Mouse (Mus musculus) WW6 (cell line): Measurements from ENCODE around the gene Chd4.

ENCODE experiments used
- DNase-seq: peaks from one replicate; pipeline ENCODE4 v3.0.0-alpha.2; 2013; ENCODE audit warnings: low read depth, low spot score

The Chd4 gene

DNA sequence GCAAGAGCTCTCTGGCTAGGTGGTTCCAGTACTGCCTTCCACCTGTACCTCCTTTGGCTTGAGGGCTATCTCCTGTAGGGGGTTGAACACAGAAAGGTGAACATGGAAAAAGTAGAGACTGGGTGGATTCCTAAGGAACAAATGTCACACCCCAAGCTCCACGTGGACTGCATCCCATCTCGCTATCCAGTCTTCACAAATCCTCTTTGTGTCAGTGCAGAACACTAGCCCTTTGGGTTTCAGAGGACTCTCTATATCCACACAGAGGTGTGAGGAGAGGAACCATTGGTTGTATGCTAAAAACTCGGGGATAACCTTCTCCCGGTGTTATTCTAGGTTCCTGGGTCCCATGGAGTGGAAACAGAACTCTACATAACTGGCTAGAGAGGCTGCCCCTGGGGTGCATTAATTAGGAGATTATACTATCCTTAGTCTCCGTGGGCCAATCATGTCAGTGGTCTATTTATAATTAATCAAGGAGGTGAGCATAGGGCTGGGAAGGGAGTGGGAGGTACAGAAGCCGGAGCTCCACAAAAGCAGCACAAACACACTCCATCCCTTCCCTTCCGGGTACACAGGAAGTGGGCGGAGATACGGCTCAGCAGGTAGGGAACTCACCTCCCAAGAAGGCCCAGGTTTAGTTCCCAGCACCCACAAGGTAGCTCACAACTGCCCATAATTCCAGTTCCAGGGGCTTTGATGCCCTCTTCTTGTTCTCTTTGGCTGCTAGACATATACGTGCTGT is 5.3 kb upstream of the Chd4 start:
- no peak for DNase-seq

DNA sequence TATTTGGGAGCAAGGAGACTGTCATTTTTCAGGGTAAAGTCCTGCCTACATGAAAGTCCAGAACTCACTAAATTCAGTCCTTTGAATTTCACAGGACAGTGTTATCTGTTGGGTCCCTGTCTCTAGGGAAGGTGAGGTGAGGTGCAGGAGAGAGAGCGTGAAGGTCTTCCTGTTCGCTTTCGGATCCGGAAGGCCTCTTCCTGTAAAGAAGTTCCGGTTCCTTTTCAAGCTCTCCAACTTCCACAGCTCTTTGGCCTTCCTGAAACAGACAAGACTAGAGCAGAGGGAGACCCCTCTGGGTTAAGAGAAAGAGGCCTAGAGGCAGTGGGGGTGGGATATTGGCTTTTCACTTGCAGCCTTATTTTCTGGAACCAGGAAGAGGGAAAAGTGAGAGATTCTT is 3.4 kb upstream of the Chd4 start:
- DNase-seq = no peak

DNA sequence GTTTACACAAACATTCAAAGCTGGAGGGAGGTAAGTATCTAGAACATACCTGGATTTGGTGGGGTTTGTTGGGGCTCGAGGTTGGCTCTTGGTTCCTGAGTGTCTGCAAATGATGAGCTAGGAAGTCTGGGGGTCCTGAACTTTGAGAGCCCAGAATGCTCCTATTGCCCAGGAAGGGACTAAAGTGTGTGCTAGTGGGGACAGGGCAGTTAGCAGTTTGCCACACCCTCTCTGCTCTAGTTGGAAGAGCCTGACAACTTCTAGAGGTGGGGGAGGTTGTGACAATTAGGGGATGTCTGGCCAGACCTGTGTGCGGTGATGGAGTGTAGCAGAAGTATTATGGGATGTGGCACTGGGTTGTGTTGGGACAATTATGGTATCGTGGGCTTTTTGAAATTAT is 938 bp upstream of the Chd4 start:
- DNase-seq = no peak

DNA sequence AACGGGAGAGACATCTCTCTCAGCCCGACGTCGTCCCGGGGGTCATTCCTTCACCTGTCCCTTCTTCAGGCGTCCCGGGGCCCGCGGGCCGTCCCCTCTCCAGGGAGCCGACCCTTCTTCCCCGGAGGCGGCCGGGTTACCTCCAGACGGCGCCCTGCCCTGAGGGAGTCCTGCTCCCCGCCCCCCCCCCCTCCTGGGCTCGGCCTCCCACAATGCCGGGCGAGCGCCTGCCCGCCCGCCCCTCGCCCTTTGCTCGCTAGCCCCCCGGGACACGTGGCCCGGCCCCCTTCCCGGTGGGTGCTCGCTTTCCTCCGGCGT is 457 bp downstream of the Chd4 start:
- no peak for DNase-seq

DNA sequence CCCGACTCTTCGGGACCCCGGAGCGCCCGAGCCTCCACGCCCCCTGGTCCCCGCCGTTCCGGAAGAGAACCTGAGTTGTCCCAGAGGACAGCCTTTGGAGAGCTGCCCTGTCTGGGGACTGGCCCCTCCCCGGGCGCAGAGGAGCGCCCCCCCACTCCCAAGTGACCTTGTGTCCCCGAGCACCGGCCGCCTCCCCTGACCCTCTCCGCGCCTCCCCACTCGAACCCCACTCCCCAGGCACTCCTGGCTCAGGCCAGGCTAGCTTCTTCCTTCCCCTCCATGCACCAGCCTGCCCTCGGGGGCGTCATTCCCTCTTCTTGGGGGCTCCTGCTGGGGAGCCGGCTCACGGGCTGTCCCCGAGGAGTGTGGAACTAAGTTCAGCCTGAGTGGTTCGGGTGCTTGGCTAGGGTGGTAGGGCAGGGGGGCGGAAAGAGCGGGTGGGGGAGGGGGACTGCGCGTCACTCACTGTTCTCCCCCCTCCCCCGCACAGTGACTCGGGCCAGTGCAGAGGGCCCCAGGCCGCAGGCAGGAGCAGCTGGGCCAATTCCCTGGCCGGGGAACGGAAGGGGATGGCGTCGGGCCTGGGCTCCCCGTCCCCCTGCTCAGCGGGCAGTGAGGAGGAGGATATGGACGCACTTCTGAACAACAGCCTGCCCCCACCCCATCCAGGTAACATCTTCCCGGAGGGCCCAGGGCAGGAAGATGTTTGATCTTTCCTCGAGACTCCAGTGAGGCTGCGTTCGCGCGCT is 990 bp downstream of the Chd4 start:
- DNase-seq = no peak

DNA sequence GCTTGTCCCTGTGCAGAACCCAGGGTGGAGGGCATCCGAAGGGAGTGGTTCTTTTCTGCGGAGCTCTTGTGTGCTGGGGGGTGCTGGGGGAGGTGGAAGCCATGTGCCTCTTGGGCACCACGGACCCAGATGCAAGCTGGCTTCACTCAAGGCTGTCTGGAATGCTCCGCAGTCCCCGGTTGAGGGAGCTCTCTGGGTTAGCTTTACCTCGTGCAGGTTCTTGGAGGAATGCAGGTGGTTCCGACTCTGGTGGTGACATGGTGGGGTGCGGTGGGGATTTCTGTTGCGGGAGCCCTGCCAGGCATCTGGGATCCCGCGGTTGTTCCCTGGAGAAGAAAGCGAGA is 1.5 kb downstream of the Chd4 start:
- DNase-seq = no peak

DNA sequence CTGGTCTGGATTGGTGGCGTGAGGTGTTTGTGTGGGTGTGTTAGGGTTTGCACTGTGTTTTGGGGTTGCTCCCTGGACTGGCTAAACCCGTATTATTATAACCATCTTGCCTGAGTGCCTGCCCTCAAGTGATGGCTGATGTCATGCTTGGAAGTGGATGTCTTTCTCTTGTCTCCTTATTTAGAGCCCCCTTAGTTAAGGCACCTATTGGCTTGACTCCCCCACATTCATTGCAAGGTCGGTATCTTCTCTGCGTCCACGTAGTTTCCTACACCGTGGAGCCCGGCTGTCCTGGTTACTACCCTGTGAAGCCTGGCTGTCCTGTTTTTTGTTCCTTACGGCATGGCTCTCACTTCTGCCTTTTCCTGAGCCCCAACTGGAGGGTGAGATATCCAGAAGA is 2.2 kb downstream of the Chd4 start:
- DNase-seq = no peak

DNA sequence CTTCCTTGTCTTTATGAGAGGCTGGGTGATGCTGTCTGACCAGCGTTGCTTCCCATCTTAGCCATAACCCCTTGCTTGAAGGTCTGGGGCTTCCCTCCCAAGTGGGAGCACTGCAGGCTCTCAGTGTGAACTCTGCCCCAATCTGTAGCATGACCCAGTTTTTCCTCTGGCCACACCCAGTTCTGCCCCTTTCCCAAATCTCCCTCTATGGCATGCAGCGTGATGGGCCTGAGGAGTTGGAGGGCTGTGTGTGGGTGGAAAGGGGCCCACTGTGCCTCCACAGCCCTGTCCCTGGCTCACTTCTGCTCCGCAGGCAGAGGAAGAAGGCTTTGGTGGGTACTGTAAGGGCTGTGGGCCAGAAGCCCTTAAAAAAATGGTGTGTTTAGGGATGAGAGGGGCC is 2.7 kb downstream of the Chd4 start:
- no peak for DNase-seq

DNA sequence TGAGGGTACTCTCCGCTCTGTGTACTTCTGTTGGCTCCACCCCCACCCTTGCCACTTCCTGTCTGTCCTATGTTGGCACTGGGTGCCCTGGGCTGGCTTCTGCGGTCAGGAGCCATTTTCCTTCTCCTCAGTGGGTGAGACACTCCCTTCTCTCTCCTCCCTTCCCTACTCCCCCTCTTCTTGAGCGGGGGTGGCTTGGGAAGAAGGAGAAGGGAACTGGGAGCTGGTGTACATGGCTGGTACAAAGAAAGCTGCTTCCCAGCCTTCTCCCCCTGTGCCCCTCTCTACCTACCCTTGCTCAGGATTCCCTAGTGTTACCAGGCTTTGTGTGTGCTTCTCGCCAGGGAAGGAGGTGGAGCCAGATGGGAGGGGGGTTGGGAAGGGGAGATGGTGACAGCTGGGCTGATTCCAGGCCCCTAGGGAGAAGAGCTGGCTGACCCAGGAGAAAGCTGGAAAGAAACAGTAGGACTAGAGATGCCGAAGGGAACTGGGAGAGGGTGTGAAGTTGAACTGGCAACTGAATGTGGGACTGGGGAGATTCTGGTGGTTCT is 3.7 kb downstream of the Chd4 start:
- DNase-seq = no peak

DNA sequence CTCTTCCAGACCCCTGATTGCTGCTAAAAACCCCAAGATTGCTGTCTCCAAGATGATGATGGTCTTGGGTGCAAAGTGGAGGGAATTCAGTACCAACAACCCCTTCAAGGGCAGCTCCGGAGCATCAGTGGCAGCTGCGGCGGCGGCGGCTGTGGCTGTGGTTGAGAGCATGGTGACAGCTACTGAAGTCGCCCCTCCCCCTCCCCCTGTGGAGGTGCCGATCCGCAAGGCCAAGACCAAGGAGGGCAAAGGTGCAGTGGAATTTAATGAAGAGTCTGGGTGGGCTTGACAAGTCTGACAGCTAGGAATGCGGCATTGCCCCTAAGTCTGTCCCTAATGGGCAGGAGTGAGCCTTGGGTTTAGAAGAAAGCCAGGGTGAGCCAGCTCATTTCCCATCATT is 5.7 kb downstream of the Chd4 start:
- no peak for DNase-seq

DNA sequence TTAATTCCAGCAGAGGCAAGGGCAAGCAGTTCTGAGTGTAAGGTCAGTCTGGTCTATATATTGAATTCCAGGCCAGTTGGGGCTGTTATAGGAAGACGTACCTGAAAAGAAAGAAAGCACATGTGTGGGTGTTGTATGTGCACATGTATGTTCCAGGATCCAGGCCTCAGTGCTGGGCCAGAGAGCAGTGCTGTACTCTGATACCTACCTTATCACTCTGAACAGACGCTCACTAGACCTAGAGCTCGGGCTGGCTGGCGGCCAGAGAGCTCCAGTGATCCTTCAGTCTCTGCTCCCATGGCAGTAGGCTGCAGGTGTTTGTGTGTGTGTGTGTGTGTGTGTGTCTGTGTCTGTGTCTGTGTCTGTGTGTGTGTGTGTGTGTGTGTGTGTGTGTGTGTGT is 8.4 kb downstream of the Chd4 start:
- DNase-seq = no peak

DNA sequence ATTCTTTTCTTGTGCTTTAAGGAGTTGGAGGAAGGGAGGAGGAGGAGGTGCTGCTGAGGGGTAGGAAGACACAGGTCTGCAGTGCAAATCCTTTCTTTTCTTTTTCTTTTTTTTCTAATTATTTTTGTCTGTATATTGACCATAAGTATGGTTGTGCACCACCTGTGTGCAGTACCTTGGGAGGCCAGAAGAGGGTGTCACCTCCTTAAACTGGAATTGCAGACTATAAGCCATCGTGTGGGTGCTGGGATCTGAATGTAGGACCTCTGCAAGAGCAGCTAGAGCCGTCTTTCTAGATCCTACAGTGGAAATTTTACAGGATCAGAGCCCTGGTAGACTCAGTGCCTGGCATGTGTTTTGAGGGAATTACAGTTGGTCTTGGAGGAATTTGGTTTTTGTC is 11.9 kb downstream of the Chd4 start:
- no peak for DNase-seq

DNA sequence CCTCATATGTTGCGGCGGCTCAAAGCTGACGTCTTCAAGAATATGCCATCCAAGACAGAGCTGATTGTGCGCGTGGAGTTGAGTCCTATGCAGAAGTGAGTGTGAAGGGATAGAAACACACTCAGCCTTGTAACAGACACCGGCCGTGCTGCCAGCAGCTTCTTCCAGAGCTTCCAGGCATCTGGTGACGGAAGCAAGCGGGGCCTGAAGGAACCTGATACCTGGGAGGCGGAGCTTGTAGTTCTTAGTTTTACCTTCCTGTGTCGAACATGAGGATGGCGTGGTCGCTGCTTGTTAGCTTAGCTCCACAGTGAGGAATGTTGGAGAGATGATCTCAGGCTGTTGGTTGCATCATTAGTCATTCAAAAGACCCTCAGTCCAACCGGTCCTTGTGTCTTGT is 13.6 kb downstream of the Chd4 start:
- DNase-seq = no peak

DNA sequence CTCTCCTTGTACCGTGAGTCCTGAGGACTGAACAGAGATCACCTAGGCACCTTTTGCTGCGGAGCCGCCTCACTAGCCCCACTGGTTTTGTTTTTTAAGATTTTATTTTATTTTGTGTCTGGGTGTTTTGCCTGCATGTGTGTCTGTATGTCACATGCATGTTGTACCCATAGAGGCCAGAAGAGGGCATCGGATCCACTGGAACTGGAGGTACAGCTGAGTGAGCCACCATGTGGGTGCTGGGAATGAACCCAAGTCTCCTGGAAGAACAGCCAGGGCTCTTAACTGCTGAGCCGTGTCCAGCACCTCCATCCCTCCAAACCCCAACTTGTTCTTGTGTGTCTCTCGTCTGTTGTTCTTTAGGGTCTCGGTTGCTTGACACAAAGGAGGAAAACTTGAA is 15.1 kb downstream of the Chd4 start:
- no peak for DNase-seq

DNA sequence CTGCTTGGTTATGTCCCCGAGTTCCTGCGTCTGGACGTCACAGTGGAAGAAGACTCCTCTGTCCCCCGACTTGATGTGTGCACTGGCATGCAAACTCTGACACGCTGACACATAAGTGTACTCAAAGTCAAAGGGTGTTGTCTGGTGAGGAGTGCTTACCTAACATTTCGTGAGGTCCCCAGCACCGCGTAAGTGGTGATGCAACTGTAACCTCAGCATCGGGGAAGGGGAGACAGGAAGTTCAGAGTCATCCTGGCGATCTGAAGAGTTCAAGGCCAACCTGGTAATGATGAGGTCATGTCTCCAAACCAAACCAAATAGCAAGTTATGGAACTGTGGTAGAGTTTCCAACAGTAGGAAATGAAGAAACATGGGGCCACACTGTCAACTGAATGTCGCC is 16.8 kb downstream of the Chd4 start:
- DNase-seq = no peak

DNA sequence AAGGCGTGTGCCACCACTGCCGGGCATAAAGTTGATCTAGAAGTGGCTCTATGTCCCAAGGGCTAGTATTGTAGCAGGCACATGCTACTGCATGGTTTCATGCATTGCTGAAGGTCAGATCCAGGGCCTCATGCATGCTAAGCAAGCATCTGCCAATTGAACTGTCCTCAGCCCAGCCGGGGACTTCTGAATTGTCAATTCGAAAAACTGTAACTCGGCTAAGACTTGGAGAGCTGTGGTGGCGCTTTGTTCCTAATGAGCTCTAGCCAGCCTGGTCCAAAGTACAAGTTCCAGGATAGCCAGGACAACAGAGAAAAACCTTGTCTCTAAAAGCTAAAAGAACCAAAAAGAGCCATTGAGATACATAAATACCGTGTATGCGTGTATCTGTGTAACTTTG is 23.6 kb downstream of the Chd4 start:
- DNase-seq = no peak

DNA sequence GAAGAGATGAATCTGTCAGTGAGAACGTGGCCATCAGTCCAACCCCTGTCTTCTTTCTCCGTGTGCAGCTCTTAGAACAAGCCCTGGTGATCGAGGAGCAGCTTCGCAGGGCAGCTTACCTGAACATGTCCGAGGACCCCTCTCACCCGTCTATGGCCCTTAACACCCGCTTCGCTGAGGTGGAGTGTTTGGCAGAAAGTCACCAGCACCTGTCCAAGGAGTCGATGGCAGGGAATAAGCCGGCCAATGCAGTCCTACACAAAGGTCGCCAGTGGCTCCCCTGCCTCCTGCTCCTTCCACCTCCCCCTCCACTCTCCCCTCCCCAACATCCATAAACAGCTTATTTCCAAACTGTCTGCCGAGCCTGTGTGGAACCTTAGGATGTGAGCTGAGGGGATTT is 32.9 kb downstream of the Chd4 start:
- DNase-seq = no peak

DNA sequence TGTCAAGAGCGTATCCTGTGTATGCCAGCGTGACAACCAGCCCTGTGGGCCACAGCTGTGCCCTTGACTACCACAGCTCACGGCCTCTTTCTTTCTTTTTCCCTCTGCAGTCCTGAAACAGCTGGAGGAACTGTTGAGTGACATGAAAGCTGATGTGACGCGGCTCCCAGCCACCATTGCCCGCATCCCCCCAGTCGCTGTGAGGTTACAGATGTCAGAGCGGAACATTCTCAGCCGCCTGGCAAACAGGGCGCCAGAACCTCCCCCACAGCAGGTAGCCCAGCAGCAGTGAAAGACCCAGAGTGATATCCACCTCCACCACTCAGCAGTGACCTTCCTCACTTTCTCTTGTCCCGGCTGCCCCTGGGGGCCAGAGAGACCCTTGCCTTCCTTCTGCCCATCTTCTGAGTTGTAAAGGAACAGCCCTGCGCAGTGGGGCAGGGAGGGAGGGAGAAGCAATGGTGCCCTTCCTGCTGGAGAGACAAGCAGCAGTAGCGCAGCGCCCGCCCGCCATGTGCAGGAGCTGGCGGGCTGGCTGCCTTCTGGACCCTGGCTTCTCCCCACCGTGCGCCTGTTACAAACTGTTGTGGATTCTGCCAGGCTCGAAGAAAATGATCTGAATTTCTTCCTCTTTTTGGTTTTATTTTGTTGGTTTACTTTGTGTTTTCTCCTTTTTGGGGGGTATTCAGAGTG is 34.1 kb downstream of the Chd4 start:
- DNase-seq = no peak

DNA sequence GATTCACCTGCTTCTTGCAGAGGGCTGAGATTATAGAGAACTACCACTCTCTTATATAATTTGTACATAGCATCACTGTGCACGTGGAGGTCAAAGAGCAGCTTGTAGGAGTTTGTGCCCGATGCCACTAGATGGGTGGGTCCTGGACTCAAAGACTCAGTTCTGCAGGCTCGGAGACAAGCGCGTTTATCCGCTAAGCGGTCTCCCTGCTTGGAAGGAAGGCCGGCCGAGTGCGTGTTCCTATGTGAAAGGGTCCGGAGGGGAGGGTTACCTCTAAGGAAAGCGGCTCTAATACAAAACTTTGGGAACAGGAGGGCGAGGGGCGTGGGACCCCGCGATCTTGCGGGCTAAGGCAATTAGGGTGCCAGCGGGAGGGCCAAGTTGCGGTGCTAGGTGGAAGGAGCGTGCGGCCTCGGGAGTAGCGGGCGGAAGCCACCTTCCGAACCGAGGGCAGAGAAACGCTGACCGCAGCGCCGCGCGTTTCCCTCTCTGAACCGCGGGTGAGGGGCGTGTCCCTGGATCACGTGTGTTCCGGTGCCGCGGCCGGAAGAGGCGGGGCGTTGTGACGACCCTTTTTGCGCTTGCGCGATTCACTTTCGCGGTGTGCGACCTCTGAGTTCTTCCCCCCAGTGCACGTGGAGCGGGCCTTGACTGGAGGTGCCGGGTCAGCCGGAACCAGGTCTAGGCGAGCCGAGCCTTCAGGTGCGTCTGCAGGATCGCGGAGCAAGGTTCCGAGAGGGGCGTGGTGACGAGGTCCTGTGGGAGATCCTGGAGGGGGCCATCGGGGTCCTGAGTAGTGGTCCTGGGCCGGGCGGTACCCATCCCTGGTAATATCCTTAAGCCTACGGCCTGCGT is 35.7 kb downstream of the Chd4 start, which contains the start of gene Nop2:
Nop2 (plus strand) TSS at position 608 of the 855 bp plus-strand sequence.
- peak; percentile 98 for DNase-seq

DNA sequence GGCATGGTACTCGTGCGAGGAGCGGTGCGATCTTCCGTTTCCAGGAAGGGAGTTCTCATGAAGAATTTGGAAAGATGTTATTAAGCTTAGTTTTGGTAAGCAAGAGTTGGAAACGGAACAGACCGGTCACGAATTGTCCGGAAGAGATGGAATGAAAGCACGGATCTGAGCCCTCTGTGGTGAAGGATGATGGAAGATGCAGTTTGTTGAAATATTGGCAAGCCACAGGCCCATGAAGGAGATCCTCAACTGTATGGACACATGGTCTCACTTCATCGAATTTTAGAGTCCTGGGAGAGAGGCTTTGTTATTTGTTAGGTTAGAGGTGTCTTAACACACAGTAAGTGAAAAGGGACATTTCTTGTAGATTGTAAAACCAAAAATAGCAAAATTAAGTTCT is 36.7 kb downstream of the Chd4 start:
- DNase-seq = no peak

DNA sequence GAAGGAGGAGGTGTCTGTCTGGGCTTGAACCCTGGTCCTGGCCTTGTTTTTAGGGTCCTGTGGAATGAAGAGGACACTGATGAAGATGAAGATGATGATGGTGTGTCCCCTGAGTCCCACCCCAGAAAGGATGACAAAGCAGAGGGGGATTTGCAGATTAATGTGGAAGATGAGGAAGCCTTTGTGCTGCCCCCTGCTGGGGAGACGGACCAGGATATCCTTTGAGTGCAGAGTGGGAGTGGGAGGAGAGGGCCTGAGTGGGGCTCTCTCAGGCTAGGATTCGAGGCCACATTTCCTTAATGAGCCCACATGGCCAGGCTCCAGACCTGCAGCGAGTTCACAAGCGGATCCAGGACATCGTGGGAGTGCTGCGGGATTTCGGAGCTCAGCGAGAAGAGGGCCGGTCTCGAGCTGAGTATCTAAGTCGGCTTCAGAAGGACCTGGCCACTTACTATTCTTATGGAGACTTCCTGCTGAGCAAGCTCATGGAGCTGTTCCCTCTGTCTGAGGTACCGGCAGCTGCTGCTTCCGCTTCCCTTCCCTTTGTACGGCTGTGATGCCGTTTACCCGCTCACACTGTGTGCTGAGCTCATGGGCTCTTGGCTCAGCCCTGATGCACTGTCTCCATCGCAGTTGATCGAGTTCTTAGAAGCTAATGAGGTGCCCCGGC is 41.4 kb downstream of the Chd4 start:
- DNase-seq = no peak
